Mouse (Mus musculus) splenic B cell, adult 2 months (primary cell): Measurements from ENCODE around the gene Plcxd2.
A peak's percentile ranks its signal among the peaks of the same experiment; 100 is the strongest.

Source experiments
- DNase-seq: peaks from one replicate; pipeline ENCODE4 v3.0.0-alpha.2; 2011; ENCODE audit warnings: low read depth, low spot score
- H3K27me3 ChIP-seq: 2 replicates; pipeline ENCODE4 v1.6.1; 2012; ENCODE audit warnings: mild to moderate bottlenecking, low read length, moderate library complexity, mixed read lengths; ENCODE audit not compliant: control insufficient read depth, poor library complexity, insufficient read depth, severe bottlenecking
- H3K36me3 ChIP-seq: 2 replicates; pipeline ENCODE4 v1.6.1; 2012; ENCODE audit warnings: mild to moderate bottlenecking, low read length, moderate library complexity, mixed read lengths; ENCODE audit not compliant: control insufficient read depth, poor library complexity, insufficient read depth, severe bottlenecking

Plcxd2 gene

DNA sequence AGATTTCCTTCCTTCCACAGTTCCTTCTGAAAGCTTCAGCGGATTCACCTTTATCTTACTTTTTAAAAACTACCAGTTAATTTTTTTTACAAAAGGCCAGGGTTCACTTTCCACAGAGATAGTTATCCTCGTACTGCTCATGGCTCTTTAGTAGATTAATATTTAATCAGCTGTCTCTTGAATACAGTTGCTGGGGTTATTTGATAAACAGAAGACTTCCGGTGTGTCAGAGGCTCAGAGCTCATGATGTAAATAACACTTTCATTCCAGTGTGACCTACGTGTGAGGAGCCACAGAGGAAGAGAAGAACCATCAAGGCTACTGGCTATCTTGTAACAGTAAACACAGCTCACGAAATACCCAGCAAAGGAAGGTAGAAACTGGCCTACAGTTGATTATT lies 43.4 kb downstream of the Plcxd2 start:
- Histone ChIP-seq H3K36me3 (no peaks in the 10 kb centered on the region; the same call in 1 of the 2 replicates), H3K27me3 (no peaks in the 10 kb centered on the region)
- DNase-seq, result no peak

DNA sequence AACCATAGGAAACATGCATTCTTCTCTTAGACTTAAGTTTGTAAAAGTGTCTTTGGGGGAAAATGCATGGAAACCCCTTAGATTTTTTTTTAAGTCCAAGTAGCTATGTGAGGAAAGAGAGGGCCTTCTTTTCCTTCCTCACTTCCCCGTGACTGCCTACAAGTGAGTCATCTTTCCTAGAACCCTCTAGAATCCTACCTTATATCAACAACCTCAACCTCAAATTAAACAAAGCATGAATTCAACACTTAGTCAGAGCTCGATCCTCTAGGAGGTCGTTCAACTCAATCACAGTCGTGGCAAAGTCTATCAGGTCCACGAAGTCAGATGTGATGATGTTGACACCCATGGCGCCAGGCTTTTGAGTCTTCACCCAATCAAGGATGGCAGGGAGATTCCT lies 45.2 kb downstream of the Plcxd2 start:
- no peak for DNase-seq
- H3K27me3 ChIP-seq, result no peaks in the 10 kb centered on the region
- H3K36me3 ChIP-seq, result no peaks in the 10 kb centered on the region; the same call in 1 of the 2 replicates

GRCm38 (mm10) chr16:45963837-45964236 lies 46.2 kb downstream of the Plcxd2 start:
- Histone ChIP-seq H3K27me3 (no peaks in the 10 kb centered on the region), H3K36me3 (no peaks in the 10 kb centered on the region; the same call in 1 of the 2 replicates)
- no peak for DNase-seq

- H3K27me3 ChIP-seq, result no peaks in the 10 kb centered on the region
- no peaks in the 10 kb centered on the region; the same call in 1 of the 2 replicates for H3K36me3 ChIP-seq
- no peak for DNase-seq
These were observed 46.9 kb downstream of the Plcxd2 start for GRCm38 (mm10) chr16:45963088-45963487.

DNA sequence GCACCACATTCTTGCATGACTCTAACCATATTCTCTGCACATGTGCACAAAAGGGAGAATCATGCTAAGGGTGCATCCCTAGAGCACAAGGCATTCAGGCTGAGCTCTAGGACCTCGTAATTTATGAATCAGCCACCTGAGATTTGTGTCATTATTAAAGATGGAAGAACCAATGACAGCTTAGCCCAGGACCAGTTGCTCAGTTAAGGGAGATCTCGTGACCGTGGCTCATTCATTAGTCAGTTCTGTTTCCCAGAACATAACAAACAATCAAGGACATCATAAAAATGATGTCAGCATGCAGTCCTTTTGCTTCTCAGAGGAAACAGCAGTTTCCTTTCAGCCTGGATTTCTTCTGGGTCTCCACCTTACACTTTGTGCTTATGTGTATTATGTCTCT lies 49.0 kb downstream of the Plcxd2 start:
- H3K36me3 ChIP-seq, result no peaks in the 10 kb centered on the region; the same call in 1 of the 2 replicates
- H3K27me3 ChIP-seq, result no peaks in the 10 kb centered on the region
- DNase-seq, result no peak

DNA sequence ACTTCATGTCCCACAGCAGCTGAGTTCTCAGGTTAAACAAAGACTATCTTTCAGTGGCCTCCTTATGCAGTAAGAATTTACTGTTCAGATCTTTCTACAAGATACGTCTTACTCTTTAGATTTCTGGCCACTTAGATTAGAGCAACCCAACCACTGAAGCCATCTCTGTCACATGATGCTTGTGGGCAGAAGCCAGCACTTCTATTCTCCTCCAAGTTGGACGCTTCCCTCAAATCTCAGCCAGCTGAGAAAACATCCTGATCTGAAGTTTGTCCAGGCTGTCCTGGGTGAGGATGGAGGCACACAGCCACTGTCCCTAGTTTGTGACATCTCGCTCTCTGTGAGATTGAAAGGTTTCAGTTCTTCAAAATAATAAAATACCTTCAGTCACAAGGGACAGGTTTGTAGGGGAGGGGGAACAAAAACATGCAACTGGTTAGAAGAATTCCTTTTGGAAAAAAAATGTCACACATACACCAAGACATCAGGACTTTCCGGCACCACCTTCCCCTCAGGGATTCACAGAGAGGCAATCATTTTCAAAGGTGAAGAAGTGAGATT lies 53.5 kb downstream of the Plcxd2 start:
- Histone ChIP-seq H3K36me3 (no peaks in the 10 kb centered on the region), H3K27me3 (no peaks in the 10 kb centered on the region)
- DNase-seq, result no peak

GRCm38 (mm10) chr16:45953394-45953793 lies 56.6 kb downstream of the Plcxd2 start, which contains the start of gene Phldb2:
TSS of gene Phldb2 (minus strand) at chr16:45953598.
- no peaks in the 10 kb centered on the region for H3K27me3 ChIP-seq

DNA sequence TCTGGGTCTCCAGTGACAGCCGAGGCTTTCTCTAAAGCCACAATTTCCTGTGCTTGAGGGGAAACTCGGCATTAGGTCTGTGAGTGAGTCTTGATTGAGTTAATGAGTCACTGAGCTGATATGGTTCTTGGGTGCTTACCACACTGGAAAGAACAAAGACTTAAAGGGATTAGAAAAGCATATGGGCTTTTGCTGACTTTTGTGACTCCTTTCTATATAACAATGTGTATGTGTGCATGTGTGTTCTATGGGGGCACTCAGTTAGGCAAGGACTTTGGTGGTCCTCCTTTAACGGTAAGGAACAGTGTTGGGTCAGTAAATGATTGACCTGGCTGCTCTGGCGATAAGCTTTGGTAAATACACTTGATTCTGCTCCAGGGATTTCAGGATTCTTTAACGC lies 57.5 kb downstream of the Plcxd2 start:
- DNase-seq, result no peak
- no peaks in the 10 kb centered on the region for H3K27me3 ChIP-seq
- H3K36me3 ChIP-seq, result no peaks in the 10 kb centered on the region

More at GRCm38 (mm10) chr16:45953394-45953793, 56.6 kb downstream of the Plcxd2 start, which contains the start of gene Phldb2:
- no peak for DNase-seq
- no peaks in the 10 kb centered on the region for H3K36me3 ChIP-seq

GRCm38 (mm10) chr16:45952035-45952434 lies 58.0 kb downstream of the Plcxd2 start:
- no peaks in the 10 kb centered on the region for H3K27me3 ChIP-seq
- no peaks in the 10 kb centered on the region for H3K36me3 ChIP-seq
- DNase-seq, result no peak

- H3K36me3 ChIP-seq, result no peaks in the 10 kb centered on the region
- no peak for DNase-seq
- no peaks in the 10 kb centered on the region for H3K27me3 ChIP-seq
These were observed 63.7 kb downstream of the Plcxd2 start for GRCm38 (mm10) chr16:45946335-45946734.

GRCm38 (mm10) chr16:45945649-45946048 lies 64.4 kb downstream of the Plcxd2 start:
- Histone ChIP-seq H3K27me3 (no peaks in the 10 kb centered on the region), H3K36me3 (no peaks in the 10 kb centered on the region)
- DNase-seq, result no peak

- no peak for DNase-seq
- H3K36me3 ChIP-seq, result no peaks in the 10 kb centered on the region
- no peaks in the 10 kb centered on the region for H3K27me3 ChIP-seq
These were observed 64.8 kb downstream of the Plcxd2 start for GRCm38 (mm10) chr16:45945174-45945631.

- H3K27me3 ChIP-seq, result no peaks in the 10 kb centered on the region
- DNase-seq, result peak; percentile 1
- H3K36me3 ChIP-seq, result no peaks in the 10 kb centered on the region
These were observed 67.7 kb downstream of the Plcxd2 start for GRCm38 (mm10) chr16:45942169-45942891.

DNA sequence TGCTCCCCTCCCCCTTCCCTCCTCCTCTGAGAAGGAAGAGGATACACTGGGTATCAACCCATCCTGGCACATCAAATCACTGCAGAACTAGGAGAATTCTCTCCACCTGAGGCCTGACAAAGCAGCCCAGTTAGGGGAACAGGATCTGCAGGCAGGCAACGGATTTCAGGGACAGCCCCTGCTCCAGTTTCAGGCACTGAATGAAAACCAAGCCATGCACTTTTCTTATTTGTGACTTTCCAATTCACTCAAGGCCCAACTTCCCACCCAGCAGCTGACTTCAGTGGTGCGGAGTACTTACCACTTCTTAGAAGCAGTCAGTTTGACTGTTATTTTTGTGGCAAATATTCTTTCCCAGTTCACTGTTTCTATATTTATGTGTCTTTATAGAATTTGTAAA lies 69.3 kb downstream of the Plcxd2 start:
- Histone ChIP-seq H3K36me3 (no peaks in the 10 kb centered on the region), H3K27me3 (no peaks in the 10 kb centered on the region)
- DNase-seq, result no peak

- H3K36me3 ChIP-seq, result no peaks in the 10 kb centered on the region
- no peak for DNase-seq
These were observed 70.6 kb downstream of the Plcxd2 start for GRCm38 (mm10) chr16:45939436-45939835.

More at GRCm38 (mm10) chr16:45939436-45939835, 70.6 kb downstream of the Plcxd2 start:
- no peaks in the 10 kb centered on the region for H3K27me3 ChIP-seq
